Mouse (Mus musculus): Measurements from ENCODE around the gene Zfp512.

DNA sequence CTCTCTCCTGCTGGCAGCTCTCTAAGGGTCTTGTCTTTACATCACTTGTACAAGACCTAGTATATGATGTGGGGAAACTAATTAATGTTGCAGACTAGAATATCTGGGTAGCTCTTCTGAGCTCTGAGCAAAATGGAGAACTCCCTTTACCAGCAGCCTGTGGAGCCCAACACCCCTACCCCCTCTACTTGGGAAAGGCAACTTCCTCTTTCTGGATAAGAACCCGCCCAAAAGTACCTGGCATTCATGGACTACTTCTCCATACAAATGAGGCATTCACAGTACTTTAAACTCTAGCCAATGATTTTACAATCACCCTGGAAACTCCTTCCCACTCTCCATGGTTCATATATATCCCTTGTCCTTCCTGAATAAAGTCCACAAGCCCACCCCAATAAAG is 60.2 kb downstream of the Zfp512 start:
- TF ChIP-seq CTCF (IDR thresholded peaks at IDR 0.05; ENCODE audit: control insufficient read depth, insufficient read depth, insufficient read length) (no peak), MAX (IDR thresholded peaks at IDR 0.05) (no peak)

All from C2C12 (cell line).